Mouse (Mus musculus): ENCODE results near the gene Pdzd2.

DNA sequence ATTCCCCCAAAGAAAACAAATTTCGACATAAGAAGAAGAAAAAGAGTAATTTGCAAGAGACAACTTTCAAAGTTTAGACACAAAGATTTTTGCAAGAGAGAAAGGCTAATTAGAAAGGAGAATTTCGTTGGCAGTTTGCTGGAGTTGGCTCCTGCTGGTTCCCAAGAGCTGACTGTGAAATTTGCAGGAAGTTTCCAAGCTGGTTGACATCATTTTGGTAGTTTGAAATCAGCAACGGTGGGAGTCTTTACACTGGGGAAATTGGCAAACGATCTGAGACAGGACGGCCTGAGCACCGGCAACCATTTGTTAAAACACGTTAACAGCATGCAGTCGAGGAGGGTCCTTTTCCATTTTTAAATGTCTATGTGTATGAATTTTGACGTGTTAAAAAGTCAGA lies 125.7 kb downstream of the Pdzd2 start:
- no peak for TF ChIP-seq GATA1 (IDR thresholded peaks at IDR 0.05; ENCODE audit: borderline replicate concordance, low read length)
- TF ChIP-seq FLI1 (IDR thresholded peaks at IDR 0.05; ENCODE audit: low read length): no peak

All from megakaryocyte, embryonic 14.5 days (primary cell).